Mouse (Mus musculus): ENCODE data around the gene Cct3. TPM values are rescaled to one million over a fixed set of nuclear protein-coding genes. Genes with fewer than 3 reads are reported as not detected.

Gene Cct3
- polyA plus RNA-seq (2017; shearing (Covaris generic)): 309 TPM

GRCm38 (mm10) chr3:88296561-88297318 lies at the start of gene Cct3, which contains the start of gene Tsacc:
TSS of gene Cct3 (plus strand) at chr3:88297116.
TSS of gene Tsacc (minus strand) at chr3:88296999.

GRCm38 (mm10) chr3:88254268-88254926 lies 42.5 kb upstream of the Cct3 start, which contains the start of gene Rhbg:
TSS of gene Rhbg (minus strand) at chr3:88254709.

DNA sequence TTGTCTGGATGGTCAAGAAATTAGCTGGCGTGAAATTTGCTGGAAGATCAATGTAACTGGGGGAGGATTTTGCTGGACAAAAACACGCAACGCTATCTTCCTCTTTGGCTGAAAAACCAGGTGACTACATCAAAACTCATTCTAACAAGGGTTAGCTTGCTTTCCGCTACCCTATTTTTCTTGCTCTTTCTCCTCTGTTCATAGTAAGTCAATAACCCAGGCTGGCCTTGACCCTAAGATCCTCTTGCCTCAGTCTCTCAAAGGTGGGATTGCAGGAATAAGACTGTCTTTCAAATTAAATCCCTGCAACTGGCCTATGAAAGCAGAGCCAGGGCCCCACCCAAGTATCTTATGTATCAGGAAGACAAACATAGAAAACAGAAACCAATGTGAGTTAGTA lies 9.8 kb upstream of the Cct3 start, which contains the start of gene Gm38392:
Gene Gm38392 (minus strand): TSS at position 101 of the 400 bp plus-strand sequence.

GRCm38 (mm10) chr3:88324951-88325405 lies 28.1 kb downstream of the Cct3 start, which contains the start of gene Glmp:
TSS of gene Glmp (plus strand) at chr3:88325023.

GRCm38 (mm10) chr3:88336058-88337013 lies 39.4 kb downstream of the Cct3 start, which contains the start of the genes Tmem79 and Smg5:
TSS of gene Tmem79 (minus strand) at chr3:88336148.
TSS of gene Smg5 (plus strand) at chr3:88336260.

DNA sequence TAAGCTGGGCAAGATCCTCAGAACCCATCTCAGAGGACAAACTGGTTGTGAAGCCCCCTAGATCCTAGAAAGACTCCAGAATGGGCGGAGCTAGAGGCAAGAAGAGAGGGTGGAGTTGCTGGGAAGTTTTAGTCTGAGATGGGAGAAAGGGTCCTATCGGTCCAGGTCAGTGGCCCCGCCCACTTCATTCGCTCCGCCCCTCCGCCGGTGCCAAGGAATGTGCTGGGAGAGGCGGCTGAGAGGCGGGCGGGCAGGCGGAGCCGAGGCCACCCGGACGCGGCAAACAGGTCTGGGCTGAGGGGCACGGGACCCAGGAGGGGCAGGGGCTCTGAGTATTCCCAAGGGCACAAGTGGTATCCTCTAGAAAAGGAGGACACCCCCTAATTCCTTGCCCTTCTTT lies 67.4 kb downstream of the Cct3 start, which contains the start of gene Paqr6:
Gene Paqr6 (plus strand): TSS at position 248 of the 400 bp plus-strand sequence.

Other genes starting within 250 kb of the Cct3 start
- 47.5 TPM for gene Naxe, start 238.6 kb upstream of the Cct3 start, polyA plus RNA-seq (2017; shearing (Covaris generic))
- not detected for gene Ttc24, start 218.8 kb upstream of the Cct3 start, polyA plus RNA-seq (2017; shearing (Covaris generic))
- 0.30 TPM for gene Iqgap3, start 215.1 kb upstream of the Cct3 start, polyA plus RNA-seq (2017; shearing (Covaris generic))
- 168 TPM for gene Mef2d, start 154.7 kb upstream of the Cct3 start, polyA plus RNA-seq (2017; shearing (Covaris generic))
- not detected for gene Rhbg, start 42.4 kb upstream of the Cct3 start, polyA plus RNA-seq (2017; shearing (Covaris generic))
- gene Gm38392, start 9.9 kb upstream of the Cct3 start, polyA plus RNA-seq (2017; shearing (Covaris generic)): not detected
- 4.1 TPM for gene Tsacc, start 117 bp upstream of the Cct3 start, polyA plus RNA-seq (2017; shearing (Covaris generic))
- gene Glmp, start 27.9 kb downstream of the Cct3 start, polyA plus RNA-seq (2017; shearing (Covaris generic)): 191 TPM
- 0.46 TPM for gene Tmem79, start 39.0 kb downstream of the Cct3 start, polyA plus RNA-seq (2017; shearing (Covaris generic))
- gene Smg5, start 39.1 kb downstream of the Cct3 start, polyA plus RNA-seq (2017; shearing (Covaris generic)): 35.6 TPM
- gene Paqr6, start 67.5 kb downstream of the Cct3 start, polyA plus RNA-seq (2017; shearing (Covaris generic)): not detected
- not detected for gene Bglap3, start 75.6 kb downstream of the Cct3 start, polyA plus RNA-seq (2017; shearing (Covaris generic))
- not detected for gene Bglap2, start 81.6 kb downstream of the Cct3 start, polyA plus RNA-seq (2017; shearing (Covaris generic))
- not detected for gene Bglap, start 87.3 kb downstream of the Cct3 start, polyA plus RNA-seq (2017; shearing (Covaris generic))
- gene Pmf1, start 113.2 kb downstream of the Cct3 start, polyA plus RNA-seq (2017; shearing (Covaris generic)): 30.9 TPM
- gene Slc25a44, start 128.0 kb downstream of the Cct3 start, polyA plus RNA-seq (2017; shearing (Covaris generic)): 14.6 TPM
- 162 TPM for gene Sema4a, start 164.1 kb downstream of the Cct3 start, polyA plus RNA-seq (2017; shearing (Covaris generic))
- 189 TPM for gene Lmna, start 212.8 kb downstream of the Cct3 start, polyA plus RNA-seq (2017; shearing (Covaris generic))
- 0.06 TPM for gene Mex3a, start 235.3 kb downstream of the Cct3 start, polyA plus RNA-seq (2017; shearing (Covaris generic))